Comparison of ENCODE assay signal across 23 mouse cellular contexts in genomic region chr5:51709447-51709991, GRCm38 (mm10).
DNase-seq lines count a peak whose midpoint lies in the region; ATAC-seq and TF ChIP-seq lines count a peak whose summit lies in the region.
"Had no signal": no experiment of that assay in that cellular context is flagged by ENCODE, and none has a peak within 500 bp of the region (broad histone marks: within the 10 kb centered on the region; RNA-seq: fewer than 3 reads in every experiment).

No protein-coding gene starts in this region.

- TF ChIP-seq POLR2A in limb, embryonic 14.5 days (IDR thresholded peaks at IDR 0.05; ENCODE audit: borderline replicate concordance, extremely low read depth, insufficient read depth, insufficient read length): no peak

- H3K36me3 ChIP-seq in limb, embryonic 13.5 days: no peaks in the 10 kb centered on the region
- no peaks in the 10 kb centered on the region for H3K36me3 ChIP-seq in limb, embryonic 10.5 days
- no peaks in the 10 kb centered on the region for H3K36me3 ChIP-seq in lung, postnatal 0 days (ENCODE audit: insufficient read depth, low read length)
- no peaks in the 10 kb centered on the region for H3K36me3 ChIP-seq in limb, embryonic 14.5 days (ENCODE audit: control insufficient read depth, insufficient read depth, low read length)
- H3K36me3 ChIP-seq: embryonic facial prominence, embryonic 10.5 days; embryonic facial prominence, embryonic 12.5 days; forebrain, embryonic 15.5 days; G1E had no signal

- WGBS in limb, embryonic 13.5 days: 49% methylated on average over 6 of the region's 6 CpGs
- WGBS in limb, embryonic 10.5 days: 89% methylated on average over 6 of the region's 6 CpGs
- WGBS in lung, postnatal 0 days: 32% methylated on average over 6 of the region's 6 CpGs
- 36% methylated on average over 6 of the region's 6 CpGs for WGBS in limb, embryonic 14.5 days

- no peak for DNase-seq in limb, embryonic 10.5 days (ENCODE audit: low spot score)
- DNase-seq in lung, postnatal 0 days (ENCODE audit: low spot score): peak; percentile 51
- DNase-seq in lung, postnatal 10 days: no peak
- DNase-seq in limb, embryonic 14.5 days (ENCODE audit: low spot score): peak; percentile 31
- DNase-seq: adrenal gland, adult 8-10 months; adrenal gland, postnatal 14 days; adrenal gland, postnatal 36 days; B cell, adult 2 months; cerebellum, adult 11-12 months; cerebellum, adult 2 months; cerebellum, adult 9-10 months; cerebellum, postnatal 10 days; cerebellum, postnatal 25 days had no signal

- no peak overlapping the region for H3K9ac ChIP-seq in limb, embryonic 13.5 days
- H3K9ac ChIP-seq in lung, postnatal 0 days (replicated peaks; ENCODE audit: low read depth): no peak overlapping the region
- no peak overlapping the region for H3K9ac ChIP-seq in limb, embryonic 14.5 days (ENCODE audit: low read depth, low read length, severe bottlenecking)
- H3K9ac ChIP-seq: embryonic facial prominence, embryonic 12.5 days; forebrain, embryonic 13.5 days; forebrain, embryonic 15.5 days had no signal

- no peaks in the 10 kb centered on the region for H3K9me3 ChIP-seq in limb, embryonic 13.5 days
- no peaks in the 10 kb centered on the region for H3K9me3 ChIP-seq in limb, embryonic 10.5 days (replicated peaks)
- no peaks in the 10 kb centered on the region for H3K9me3 ChIP-seq in lung, postnatal 0 days (ENCODE audit: low read length)
- no peaks in the 10 kb centered on the region for H3K9me3 ChIP-seq in limb, embryonic 14.5 days (ENCODE audit: control insufficient read depth, low read length)
- H3K9me3 ChIP-seq: embryonic facial prominence, embryonic 10.5 days; embryonic facial prominence, embryonic 12.5 days; forebrain, embryonic 13.5 days; forebrain, embryonic 15.5 days had no signal

- TF ChIP-seq EP300 in lung, postnatal 0 days (IDR thresholded peaks at IDR 0.05): peak; percentile 77

- H3K4me1 ChIP-seq in limb, embryonic 13.5 days: 0 out of 2 replicates have a peak, but pooled peaks cover 5% of the 10 kb centered on the region
- no peaks in the 10 kb centered on the region for H3K4me1 ChIP-seq in limb, embryonic 10.5 days
- no peaks in the 10 kb centered on the region for H3K4me1 ChIP-seq in lung, postnatal 0 days (ENCODE audit: insufficient read depth, low read depth, low read length)
- H3K4me1 ChIP-seq in limb, embryonic 14.5 days (ENCODE audit: control insufficient read depth, insufficient read depth, low read length): no peaks in the 10 kb centered on the region
- H3K4me1 ChIP-seq: embryonic facial prominence, embryonic 10.5 days; embryonic facial prominence, embryonic 12.5 days; forebrain, embryonic 13.5 days; forebrain, embryonic 15.5 days had no signal

- no peak overlapping the region for H3K27ac ChIP-seq in limb, embryonic 13.5 days
- H3K27ac ChIP-seq in limb, embryonic 10.5 days: no peak overlapping the region
- no peak overlapping the region for H3K27ac ChIP-seq in lung, postnatal 0 days (ENCODE audit: low read length)
- no peak overlapping the region for H3K27ac ChIP-seq in limb, embryonic 14.5 days (replicated peaks; ENCODE audit: low read depth, low read length)
- H3K27ac ChIP-seq: embryonic facial prominence, embryonic 10.5 days; embryonic facial prominence, embryonic 12.5 days; forebrain, embryonic 13.5 days; forebrain, embryonic 15.5 days had no signal

- TF ChIP-seq CTCF in lung, postnatal 0 days (IDR thresholded peaks at IDR 0.05): no peak

- H3K4me3 ChIP-seq in limb, embryonic 13.5 days: no peak overlapping the region
- H3K4me3 ChIP-seq in limb, embryonic 10.5 days: no peak overlapping the region
- no peak overlapping the region for H3K4me3 ChIP-seq in lung, postnatal 0 days (ENCODE audit: low read depth, low read length)
- H3K4me3 ChIP-seq in limb, embryonic 14.5 days (replicated peaks; ENCODE audit: low read length): no peak overlapping the region
- H3K4me3 ChIP-seq: embryonic facial prominence, embryonic 10.5 days; embryonic facial prominence, embryonic 12.5 days; forebrain, embryonic 13.5 days; forebrain, embryonic 15.5 days had no signal

- ATAC-seq in limb, embryonic 13.5 days (ENCODE audit: low FRiP score, low read depth): peak; percentile 61; the same call in 1 of the 2 replicates
- peak; percentile 46 for ATAC-seq in lung, postnatal 0 days
- peak; percentile 62 for ATAC-seq in limb, embryonic 14.5 days (ENCODE audit: low FRiP score, low read depth)
- ATAC-seq: activated CD4-positive, CD25-positive, alpha-beta regulatory T cell, adult 4 months; CD4-positive, CD25-positive, alpha-beta regulatory T cell, adult 4 months; forebrain, embryonic 13.5 days; forebrain, embryonic 15.5 days; Patski had no signal

- H3K27me3 ChIP-seq in limb, embryonic 13.5 days: peaks cover 16% of the 10 kb centered on the region
- no peaks in the 10 kb centered on the region for H3K27me3 ChIP-seq in limb, embryonic 10.5 days (ENCODE audit: low read depth, poor library complexity, severe bottlenecking)
- H3K27me3 ChIP-seq in lung, postnatal 0 days (replicated peaks; ENCODE audit: insufficient read depth, low read length): no peaks in the 10 kb centered on the region
- H3K27me3 ChIP-seq in limb, embryonic 14.5 days (ENCODE audit: control insufficient read depth, insufficient read depth, low read length): no peaks in the 10 kb centered on the region
- H3K27me3 ChIP-seq: CH12.LX; embryonic facial prominence, embryonic 12.5 days; forebrain, embryonic 13.5 days; forebrain, embryonic 15.5 days; Patski had no signal

- no peak overlapping the region for H3K4me2 ChIP-seq in limb, embryonic 13.5 days (replicated peaks)
- H3K4me2 ChIP-seq in lung, postnatal 0 days (replicated peaks; ENCODE audit: low read depth, low read length): no peak overlapping the region
- H3K4me2 ChIP-seq in limb, embryonic 14.5 days (replicated peaks; ENCODE audit: low read depth, low read length, severe bottlenecking): no peak overlapping the region
- H3K4me2 ChIP-seq: embryonic facial prominence, embryonic 12.5 days; forebrain, embryonic 13.5 days; forebrain, embryonic 15.5 days had no signal

Comparison
In these comparisons a context has a peak if more than half of its experiments do, and no peak if none do; other contexts are left out.
1. DNase-seq: peak in lung, postnatal 0 days (single experiment) and limb, embryonic 14.5 days (single experiment); none in limb, embryonic 10.5 days (single experiment) and lung, postnatal 10 days (single experiment).
2. Peak in every context shown above with its lines, with median percentiles within 50 percentile points of each other: ATAC-seq.